Mouse (Mus musculus) stomach, postnatal 0 days (tissue): ENCODE measurements around the gene Ssxa1. TPM values are rescaled to one million over a fixed set of nuclear protein-coding genes. Genes with fewer than 3 reads are reported as not detected.
A peak's percentile ranks its signal among the peaks of the same experiment; 100 is the strongest.
"Not testable (repeated sequence)": the region's sequence is repeated elsewhere in the genome, so short reads cannot be mapped to it uniquely, and the experiment has no call there.

Experiments
- ATAC-seq: fragments of 200-750 bp; cut with Nextera tagmentation; 2 replicates; pipeline ENCODE4 v1.8.0; 2017; ENCODE audit not compliant: low FRiP score, low TSS enrichment
- DNase-seq: peaks from one replicate; pipeline ENCODE4 v3.0.0-alpha.2; 2016; ENCODE audit warnings: low spot score
- H3K27ac ChIP-seq: fragments of 300-500 bp; sonication (generic); replicated peaks from 2 replicates; pipeline ENCODE4 v1.5.1; 2014; ENCODE audit warnings: mild to moderate bottlenecking, control low read depth
- H3K27me3 ChIP-seq: fragments of 300-500 bp; sonication (generic); 2 replicates; pipeline ENCODE4 v1.6.1; 2014; ENCODE audit warnings: low read length; ENCODE audit not compliant: control insufficient read depth, insufficient read depth
- H3K36me3 ChIP-seq: fragments of 300-500 bp; sonication (generic); 2 replicates; pipeline ENCODE4 v1.6.1; 2014; ENCODE audit warnings: low read length, mixed read lengths; ENCODE audit not compliant: control insufficient read depth, insufficient read depth
- H3K4me1 ChIP-seq: fragments of 300-500 bp; sonication (generic); replicated peaks from 2 replicates; pipeline ENCODE4 v1.6.1; 2014; ENCODE audit warnings: antibody characterized with exemption; ENCODE audit not compliant: control insufficient read depth, insufficient read depth
- H3K4me2 ChIP-seq: fragments of 300-500 bp; sonication (generic); replicated peaks from 2 replicates; pipeline ENCODE4 v1.6.1; 2014; ENCODE audit warnings: low read depth, mild to moderate bottlenecking, control low read depth, moderate library complexity
- H3K4me3 ChIP-seq: fragments of 300-500 bp; sonication (generic); 2 replicates; pipeline ENCODE4 v1.5.1; 2014; ENCODE audit warnings: low read depth, low read length, control low read depth
- H3K9ac ChIP-seq: fragments of 300-500 bp; sonication (generic); 2 replicates; pipeline ENCODE4 v1.6.1; 2014; ENCODE audit warnings: mild to moderate bottlenecking, low read length, control low read depth, mixed read lengths
- H3K9me3 ChIP-seq: fragments of 300-500 bp; sonication (generic); 2 replicates; pipeline ENCODE4 v1.6.1; 2016; ENCODE audit warnings: low read length; ENCODE audit not compliant: control insufficient read depth
- CTCF ChIP-seq: IDR thresholded peaks from 2 replicates; pipeline ENCODE4 v1.5.1; 2016; ENCODE audit warnings: antibody characterized with exemption, low read depth, mild to moderate bottlenecking, moderate library complexity
- EP300 ChIP-seq: optimal IDR thresholded peaks from 2 replicates; pipeline ENCODE3; 2016; ENCODE audit warnings: antibody characterized with exemption
- WGBS: fragments of 180-500 bp; shearing (Covaris S2); extraction: QIAGEN DNeasy Blood & Tissue Kit; methylation state at CpG from one replicate; pipeline ENCODE4 v1.1.7; 2014; 5-methylcytosine and 5-hydroxymethylcytosine counted together
- polyA plus RNA-seq: library from polyadenylated mRNA; unstranded; fragments of >200 nt; fragmentation: Nextera tagmentation; extraction: Ambion mirVana; gene quantifications from 2 replicates; pipeline ENCODE4 v1.2.1, GENCODE M21; 2015

Gene Ssxa1
- not detected in 2 replicates for polyA plus RNA-seq

DNA sequence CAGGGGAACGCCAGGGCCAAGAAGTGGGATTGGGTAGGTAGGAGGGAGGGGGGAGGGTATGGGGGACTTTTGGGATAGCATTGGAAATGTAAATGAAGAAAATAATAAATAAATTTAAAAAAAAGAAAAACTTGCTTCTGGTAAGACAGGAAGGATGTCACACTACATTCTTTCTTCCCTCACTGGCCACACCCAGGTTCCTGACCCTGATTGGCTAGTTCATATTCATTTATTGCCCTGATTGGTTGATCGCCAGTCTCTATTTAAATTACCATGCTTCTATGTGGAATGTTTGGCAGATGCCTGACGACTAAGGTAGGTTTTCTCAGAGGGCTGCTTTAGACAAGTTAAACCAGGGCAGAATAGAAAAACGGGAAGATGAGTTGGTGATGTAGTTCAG, at the start of gene Ssxa1:
Gene Ssxa1, plus strand, starts transcription at position 301 of the 400 bp plus-strand sequence.
- no peak within 1 kb of the TSS for H3K4me3 ChIP-seq
- no peak for TF ChIP-seq EP300
- TF ChIP-seq CTCF: no peak
- no peak for ATAC-seq
- no peak within 1 kb of the TSS for H3K9ac ChIP-seq
- no peak within 1 kb of the TSS for H3K4me2 ChIP-seq
- no peak for DNase-seq
- WGBS: 80% methylated on average over 4 of the region's 4 CpGs
- H3K4me1 ChIP-seq: no peaks in the 10 kb centered on the region
- no peaks in the 10 kb centered on the region for H3K9me3 ChIP-seq
- H3K27me3 ChIP-seq: no peaks in the 10 kb centered on the region
- H3K27ac ChIP-seq: no peak within 1 kb of the TSS
- no peaks in the 10 kb centered on the region for H3K36me3 ChIP-seq

DNA sequence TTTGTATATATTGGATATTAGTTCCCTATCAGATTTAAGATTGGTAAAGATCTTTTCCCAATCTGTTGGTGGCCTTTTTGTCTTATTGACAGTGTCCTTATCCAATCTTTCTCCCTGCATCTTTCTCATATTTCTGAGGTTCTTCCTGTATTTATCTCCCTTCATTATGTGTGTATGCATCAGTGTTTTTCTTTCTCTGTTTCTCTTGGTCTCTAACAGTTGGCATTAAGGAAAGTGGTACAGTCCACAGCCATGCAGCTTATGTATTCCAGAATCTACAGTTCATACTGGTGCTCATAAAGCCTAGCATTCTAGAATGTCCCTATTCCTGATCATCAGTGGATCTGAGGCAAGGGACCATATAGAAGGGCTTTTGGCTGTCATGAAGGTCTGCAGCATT, 47.5 kb upstream of the Ssxa1 start, which contains the start of gene Spaca5:
Gene Spaca5, plus strand, starts transcription at position 301 of the 400 bp plus-strand sequence.
- Histone ChIP-seq H3K27me3 (no peaks in the 10 kb centered on the region), H3K9me3 (no peaks in the 10 kb centered on the region), H3K9ac (no peak within 1 kb of the TSS), H3K27ac (no peak within 1 kb of the TSS), H3K4me2 (no peak within 1 kb of the TSS), H3K4me3 (no peak within 1 kb of the TSS), H3K36me3 (no peaks in the 10 kb centered on the region), H3K4me1 (no peaks in the 10 kb centered on the region)
- TF ChIP-seq CTCF (no peak), EP300 (no peak)
- no peak for DNase-seq
- no peak for ATAC-seq

GRCm38 (mm10) chrX:21088645-21088982, 27.0 kb upstream of the Ssxa1 start:
- no peaks in the 10 kb centered on the region for H3K36me3 ChIP-seq
- ATAC-seq (no peak), DNase-seq (no peak)
- no peak overlapping the region for H3K27ac ChIP-seq
- H3K4me3 ChIP-seq: peak overlapping the region; percentile 42
- TF ChIP-seq CTCF: no peak
- TF ChIP-seq EP300: no peak
- WGBS: 30% methylated on average over 6 of the region's 6 CpGs
- H3K4me1 ChIP-seq: no peaks in the 10 kb centered on the region
- no peaks in the 10 kb centered on the region for H3K27me3 ChIP-seq
- H3K9me3 ChIP-seq: no peaks in the 10 kb centered on the region
- H3K9ac ChIP-seq: peak overlapping the region; percentile 35; the same call in 1 of the 2 replicates
- peak overlapping the region; percentile 50 for H3K4me2 ChIP-seq

DNA sequence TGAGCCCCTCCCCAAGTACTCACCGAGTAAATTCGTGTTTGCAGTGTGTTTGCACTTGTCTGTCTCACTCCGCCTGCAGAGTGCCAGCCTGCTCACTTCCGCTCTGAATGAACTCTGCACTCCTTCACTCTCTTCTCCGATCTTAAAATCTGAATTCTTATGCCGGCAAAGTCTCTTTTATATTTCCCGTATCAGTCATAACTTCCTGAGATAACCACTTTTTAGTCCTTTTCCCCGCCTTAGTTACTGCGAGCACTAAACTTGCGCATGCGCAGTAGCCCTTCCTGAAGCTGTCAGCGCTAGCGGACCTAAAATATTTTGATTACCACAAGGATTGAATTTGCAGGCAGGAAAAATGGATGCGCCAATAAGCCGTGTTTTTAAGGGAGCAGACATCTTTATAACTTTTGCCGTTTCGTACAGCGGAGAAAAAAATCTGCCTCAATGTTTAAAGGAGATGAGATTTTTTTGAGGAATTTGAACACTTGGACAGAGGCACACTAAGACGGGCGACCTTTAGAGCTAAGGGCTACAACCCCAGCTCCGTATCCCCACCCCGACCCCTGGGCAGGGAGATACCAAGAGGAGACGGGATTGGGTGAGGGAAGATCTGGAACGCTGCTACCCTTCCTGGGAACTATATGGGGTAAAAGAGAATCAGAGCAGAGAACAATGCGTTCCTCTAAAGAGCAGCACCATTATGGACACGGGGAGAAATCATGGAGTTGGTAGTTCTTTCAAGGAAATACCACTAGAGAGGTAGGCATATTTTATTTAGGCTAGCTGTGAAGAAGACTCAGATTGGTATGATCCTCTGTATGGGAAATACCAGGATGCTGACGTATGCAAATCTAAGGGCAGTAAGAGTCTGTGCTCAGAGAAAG, 26.4 kb upstream of the Ssxa1 start, which contains the start of gene Zfp300:
Gene Zfp300, minus strand, starts transcription at position 545 of the 884 bp plus-strand sequence.
- peak within 1 kb of the TSS; percentile 42 for H3K4me3 ChIP-seq
- no peak for TF ChIP-seq CTCF
- H3K9ac ChIP-seq: peak within 1 kb of the TSS; percentile 41
- H3K27me3 ChIP-seq: no peaks in the 10 kb centered on the region
- peak within 1 kb of the TSS; percentile 67 for H3K27ac ChIP-seq
- ATAC-seq (peak; percentile 71; the same call in 1 of the 2 replicates), DNase-seq (peak; percentile 32)
- peak within 1 kb of the TSS; percentile 50 for H3K4me2 ChIP-seq
- H3K4me1 ChIP-seq: no peaks in the 10 kb centered on the region
- 23% methylated on average over 27 of the region's 27 CpGs for WGBS
- no peaks in the 10 kb centered on the region for H3K36me3 ChIP-seq
- no peaks in the 10 kb centered on the region for H3K9me3 ChIP-seq

DNA sequence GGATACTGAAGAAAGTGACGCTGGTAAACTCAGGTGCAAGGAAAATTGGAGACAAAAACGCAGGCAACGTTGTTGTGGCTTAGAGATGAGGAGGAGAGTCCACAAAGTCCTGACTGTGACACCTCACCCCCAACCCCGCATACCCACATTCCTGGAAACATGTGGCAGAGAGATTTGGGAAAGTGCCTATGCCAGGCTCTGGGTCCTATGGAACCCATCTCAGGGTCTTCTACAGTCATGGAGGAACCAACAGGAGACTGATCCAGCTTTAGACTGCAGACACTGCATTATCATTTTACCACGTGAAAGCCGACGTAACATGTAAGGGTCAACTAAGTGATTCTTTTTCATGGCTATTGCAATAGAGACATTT, 25.8 kb upstream of the Ssxa1 start:
- Histone ChIP-seq H3K36me3 (no peaks in the 10 kb centered on the region), H3K4me3 (peak overlapping the region; percentile 42), H3K9me3 (no peaks in the 10 kb centered on the region), H3K27ac (no peak overlapping the region), H3K4me1 (no peaks in the 10 kb centered on the region), H3K4me2 (peak overlapping the region; percentile 50), H3K9ac (no peak overlapping the region), H3K27me3 (no peaks in the 10 kb centered on the region)
- 48% methylated on average over 7 of the region's 7 CpGs for WGBS
- no peak for DNase-seq
- TF ChIP-seq CTCF (no peak), EP300 (no peak)
- no peak for ATAC-seq

DNA sequence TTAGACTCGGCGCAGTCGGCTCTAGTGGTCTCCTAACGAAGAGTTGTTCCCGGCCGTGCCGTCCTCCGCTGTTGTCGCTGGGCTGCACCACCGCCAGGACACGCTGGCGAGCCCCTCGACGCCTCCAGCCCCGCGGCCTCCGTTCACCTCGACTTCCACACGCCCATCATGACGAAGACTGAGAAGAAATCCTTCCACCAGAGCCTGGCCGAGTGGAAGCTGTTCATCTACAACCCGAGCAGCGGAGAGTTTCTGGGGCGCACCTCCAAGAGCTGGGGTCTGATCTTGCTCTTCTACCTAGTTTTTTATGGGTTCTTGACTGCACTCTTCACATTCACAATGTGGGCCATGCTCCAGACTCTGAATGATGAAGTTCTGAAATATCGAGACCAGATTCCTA, 31.1 kb downstream of the Ssxa1 start:
- H3K27ac ChIP-seq, H3K4me2 ChIP-seq, H3K4me3 ChIP-seq, DNase-seq, H3K27me3 ChIP-seq, H3K9me3 ChIP-seq, ATAC-seq, H3K9ac ChIP-seq, H3K36me3 ChIP-seq, H3K4me1 ChIP-seq: not testable (repeated sequence)
- WGBS: 94% methylated on average over 23 of the region's 25 CpGs

Other genes starting within 250 kb of the Ssxa1 start
- 11.7 and 18.8 TPM in 2 replicates for gene Timp1, start 245.7 kb upstream of the Ssxa1 start, polyA plus RNA-seq
- gene Syn1, start 194.8 kb upstream of the Ssxa1 start, polyA plus RNA-seq: 1.1 and 1.7 TPM in 2 replicates
- 4.3 and 6.0 TPM in 2 replicates for gene Cfp, start 184.3 kb upstream of the Ssxa1 start, polyA plus RNA-seq
- 3.6 and 4.9 TPM in 2 replicates for gene Elk1, start 165.2 kb upstream of the Ssxa1 start, polyA plus RNA-seq
- 57.0 and 62.9 TPM in 2 replicates for gene Uxt, start 153.8 kb upstream of the Ssxa1 start, polyA plus RNA-seq
- 2.8 TPM in 2 replicates for gene Zfp182, start 53.5 kb upstream of the Ssxa1 start, polyA plus RNA-seq
- not detected in 2 replicates for gene Spaca5, start 47.4 kb upstream of the Ssxa1 start, polyA plus RNA-seq
- gene Zfp300, start 26.3 kb upstream of the Ssxa1 start, polyA plus RNA-seq: 0.40 and 0.58 TPM in 2 replicates
- gene Gm21876, start 59.8 kb downstream of the Ssxa1 start, polyA plus RNA-seq: not detected in 2 replicates